Mouse (Mus musculus): ENCODE data around the gene Esf1. TPM values are rescaled to one million over a fixed set of nuclear protein-coding genes. Genes with fewer than 3 reads are reported as not detected.
"Not testable (repeated sequence)": the region's sequence is repeated elsewhere in the genome, so short reads cannot be mapped to it uniquely, and the experiment has no call there.

Gene Esf1
- 10 to 100 TPM; 19.3 to 20.4 TPM for total RNA-seq (2021)

DNA sequence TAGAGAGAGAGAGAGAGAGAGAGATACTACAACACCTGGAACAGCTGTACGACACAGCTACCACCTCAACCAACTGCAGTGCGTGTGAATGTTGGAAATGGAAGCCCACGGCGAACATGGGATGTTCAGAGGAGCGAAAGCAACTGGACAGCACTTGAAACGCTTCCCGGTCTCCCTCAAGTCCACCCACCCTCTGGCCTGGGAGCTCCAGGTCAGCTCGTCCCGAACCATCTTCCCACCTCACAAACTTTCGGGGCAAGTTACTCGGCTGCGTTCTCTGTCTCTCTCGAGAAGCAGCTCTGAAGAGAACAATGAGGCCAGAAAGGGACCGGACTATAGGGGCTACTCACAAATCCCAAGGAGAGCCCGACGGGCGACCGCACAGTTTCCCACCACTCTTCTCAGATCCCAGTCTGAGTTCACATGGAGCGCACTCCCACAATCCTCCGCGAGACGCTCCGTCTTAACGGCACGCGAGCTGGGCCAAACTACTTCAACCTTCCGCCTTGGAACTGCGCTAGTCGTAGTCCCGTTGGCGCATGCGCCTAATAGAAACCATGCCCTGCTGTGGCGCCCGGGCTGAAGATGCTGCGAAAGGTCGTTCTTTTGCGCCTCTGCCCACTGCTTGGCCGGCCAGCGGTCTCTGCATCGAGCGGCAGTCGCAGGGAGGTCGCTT is at the start of gene Esf1, which contains the start of gene Ndufaf5:
Gene Esf1, minus strand, starts transcription at position 438 of the 676 bp plus-strand sequence.
Gene Ndufaf5, plus strand, starts transcription at position 523 of the 676 bp plus-strand sequence.
- peak; percentile 95 for DNase-seq (ENCODE audit: extremely low spot score in 1 of 2, low spot score in 2 of 2)
- intact Hi-C loops (cut with DNase I) = no loop called here

DNA sequence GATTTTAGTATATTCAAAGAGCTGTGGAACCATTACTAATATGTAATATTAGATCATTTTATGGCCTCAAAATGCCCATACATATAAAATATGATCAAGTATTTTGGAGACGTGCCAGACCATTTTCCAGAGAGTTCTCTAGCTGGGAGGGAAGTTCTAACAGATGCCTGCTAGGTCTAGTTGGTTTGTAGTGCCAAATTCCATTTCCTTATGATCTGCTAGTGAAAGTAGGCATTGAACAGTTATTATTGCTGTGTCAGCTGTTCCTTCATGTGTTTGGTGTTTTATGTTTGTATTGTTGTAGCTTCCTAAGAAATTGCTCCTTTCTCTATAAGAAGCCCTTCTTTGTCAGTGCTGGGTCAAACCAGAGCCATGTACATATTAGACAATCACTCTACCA is 45.6 kb upstream of the Esf1 start:
- intact Hi-C loops (cut with DNase I) = no loop called here
- no peak for DNase-seq (ENCODE audit: extremely low spot score in 1 of 2, low spot score in 2 of 2)

DNA sequence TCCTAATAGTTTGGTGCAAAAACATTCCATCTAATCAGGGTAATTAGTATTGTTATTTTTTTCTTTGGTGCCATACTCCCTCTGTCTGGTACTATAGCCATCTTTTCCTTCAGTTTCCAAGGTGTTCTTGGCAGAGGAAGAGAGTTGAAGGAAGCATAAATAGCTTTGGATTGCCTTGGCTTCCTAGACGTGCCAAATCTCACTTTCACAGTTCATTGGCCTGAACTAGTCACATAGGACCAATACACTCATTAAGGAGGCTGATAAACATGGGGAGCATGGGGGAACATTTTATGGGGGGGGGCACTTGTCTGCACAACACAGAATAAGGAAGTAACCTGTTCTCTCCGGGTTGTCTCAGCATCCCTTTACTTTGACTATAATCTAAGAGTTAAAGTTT is 45.1 kb upstream of the Esf1 start:
- no peak for DNase-seq (ENCODE audit: extremely low spot score in 1 of 2, low spot score in 2 of 2)
- intact Hi-C loops (cut with DNase I) = no loop called here

DNA sequence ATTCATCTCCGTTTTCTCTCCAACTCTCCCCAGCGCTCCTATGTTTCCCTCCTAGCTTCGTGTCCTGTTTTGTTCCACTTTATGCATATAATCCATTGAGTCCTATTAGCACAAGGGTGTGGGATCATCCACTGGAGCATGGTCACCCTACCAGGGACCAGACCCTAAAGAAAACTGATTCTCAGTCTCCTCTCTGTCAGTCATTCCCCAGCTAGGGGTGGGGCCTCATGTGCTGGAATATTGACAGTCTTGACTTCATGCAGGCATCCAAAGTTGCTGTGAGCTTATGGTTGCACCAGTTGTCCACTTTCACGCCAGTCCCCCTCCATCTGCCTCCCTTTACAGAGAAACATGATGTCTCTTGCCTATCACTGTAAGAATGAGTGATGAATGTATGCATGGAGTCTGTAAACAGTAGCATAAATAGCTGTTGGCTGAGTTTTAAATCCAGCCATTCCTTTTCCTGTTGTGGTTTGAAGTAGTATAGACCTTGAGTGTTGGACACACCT is 44.2 kb upstream of the Esf1 start:
- intact Hi-C loops (cut with DNase I) = no loop called here

DNA sequence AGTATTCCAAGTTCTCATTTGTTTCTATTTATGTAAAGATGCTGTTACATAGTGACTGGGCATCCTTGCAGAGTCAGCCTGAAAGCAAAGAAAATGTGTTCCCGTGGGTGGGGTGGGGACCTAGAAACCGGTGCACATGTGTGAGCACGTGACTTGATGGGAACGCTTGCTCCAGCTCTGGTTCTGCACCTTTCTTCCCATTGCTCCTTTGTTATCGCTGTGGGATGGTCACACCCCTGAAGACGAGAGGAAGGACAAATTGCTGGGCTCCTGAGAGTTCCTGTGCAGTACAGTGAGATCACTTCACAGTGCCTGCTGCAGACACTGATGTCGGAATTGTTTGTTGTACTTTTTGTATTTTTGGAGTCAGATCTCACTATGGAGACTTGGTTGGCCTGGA is 33.4 kb upstream of the Esf1 start:
- intact Hi-C loops (cut with DNase I) = loop anchor here (2.0 kb wide), 1 partner anchor 223 kb away; no protein-coding TSS in a partner anchor

More for the DNA sequence above, 44.2 kb upstream of the Esf1 start:
- DNase-seq (ENCODE audit: extremely low spot score in 1 of 2, low spot score in 2 of 2) = no peak

DNA sequence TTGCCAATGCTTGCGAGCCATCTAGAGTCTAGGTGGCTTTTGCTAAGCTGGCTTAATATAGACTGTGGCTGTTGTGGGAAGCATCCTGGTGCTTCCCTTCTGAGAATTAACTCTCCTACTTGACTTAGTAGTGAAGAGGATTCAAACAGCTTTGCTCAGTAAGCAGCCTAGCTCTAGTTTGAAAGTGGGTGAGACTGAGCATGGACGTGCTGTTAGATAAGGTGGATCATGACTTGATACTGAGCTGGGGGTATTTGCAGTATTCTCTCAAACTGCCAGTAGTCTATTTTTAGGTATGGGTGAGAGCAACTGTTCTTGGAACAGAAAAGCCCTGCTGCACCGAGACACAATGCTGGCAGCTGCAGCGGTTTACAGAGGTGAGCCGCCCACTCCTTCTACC is 32.2 kb upstream of the Esf1 start:
- intact Hi-C loops (cut with DNase I) = loop anchor here (2.0 kb wide), 1 partner anchor 224 kb away; no protein-coding TSS in a partner anchor
- DNase-seq (ENCODE audit: extremely low spot score in 1 of 2, low spot score in 2 of 2) = no peak

More for the DNA sequence above, 33.4 kb upstream of the Esf1 start:
- no peak for DNase-seq (ENCODE audit: extremely low spot score in 1 of 2, low spot score in 2 of 2)

DNA sequence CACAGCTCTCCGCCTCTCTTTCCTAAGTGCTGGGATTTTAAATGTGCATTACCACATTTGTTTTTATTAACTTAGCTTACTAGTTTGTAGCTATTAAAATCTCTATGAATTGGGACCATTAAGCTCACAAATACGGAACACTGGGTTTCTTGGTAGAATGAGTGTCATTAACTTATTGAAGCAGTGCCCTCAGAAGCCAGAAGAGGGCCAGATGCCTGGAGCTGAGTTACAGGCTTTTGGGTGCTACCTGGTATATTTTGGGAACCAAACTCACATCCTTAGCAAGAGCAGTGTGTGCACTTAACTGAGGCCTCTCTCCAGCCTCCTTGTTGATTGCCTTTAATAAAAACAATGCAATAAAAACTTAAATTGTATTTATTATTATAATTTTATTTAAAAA is 30.3 kb upstream of the Esf1 start:
- intact Hi-C loops (cut with DNase I) = no loop called here
- DNase-seq (ENCODE audit: extremely low spot score in 1 of 2, low spot score in 2 of 2) = no peak

DNA sequence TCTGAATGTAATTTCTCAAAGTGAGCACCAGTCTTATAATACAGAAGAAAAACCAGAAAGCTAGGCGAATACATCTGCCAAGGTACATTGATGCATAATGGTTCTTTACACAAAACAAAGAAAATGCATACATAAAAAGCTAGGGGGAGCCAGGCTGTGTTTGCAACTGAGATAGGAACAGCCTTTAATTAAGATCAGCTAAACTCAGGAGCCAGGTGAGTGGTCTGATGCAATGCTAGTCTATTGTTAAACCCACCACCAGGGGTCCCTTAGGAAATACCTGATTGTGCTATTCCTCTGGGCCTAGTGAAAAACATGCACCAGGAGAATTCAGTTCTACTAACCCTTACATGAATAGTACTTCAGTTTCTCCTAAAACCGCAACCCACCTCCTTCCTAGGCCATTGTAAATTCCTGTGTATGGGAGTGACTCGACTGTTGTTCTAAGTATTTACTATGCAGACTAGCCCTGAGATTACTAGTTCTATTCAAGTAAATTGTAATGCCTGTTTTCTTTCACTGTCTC is 15.4 kb upstream of the Esf1 start:
- intact Hi-C loops (cut with DNase I) = not testable (repeated sequence)

DNA sequence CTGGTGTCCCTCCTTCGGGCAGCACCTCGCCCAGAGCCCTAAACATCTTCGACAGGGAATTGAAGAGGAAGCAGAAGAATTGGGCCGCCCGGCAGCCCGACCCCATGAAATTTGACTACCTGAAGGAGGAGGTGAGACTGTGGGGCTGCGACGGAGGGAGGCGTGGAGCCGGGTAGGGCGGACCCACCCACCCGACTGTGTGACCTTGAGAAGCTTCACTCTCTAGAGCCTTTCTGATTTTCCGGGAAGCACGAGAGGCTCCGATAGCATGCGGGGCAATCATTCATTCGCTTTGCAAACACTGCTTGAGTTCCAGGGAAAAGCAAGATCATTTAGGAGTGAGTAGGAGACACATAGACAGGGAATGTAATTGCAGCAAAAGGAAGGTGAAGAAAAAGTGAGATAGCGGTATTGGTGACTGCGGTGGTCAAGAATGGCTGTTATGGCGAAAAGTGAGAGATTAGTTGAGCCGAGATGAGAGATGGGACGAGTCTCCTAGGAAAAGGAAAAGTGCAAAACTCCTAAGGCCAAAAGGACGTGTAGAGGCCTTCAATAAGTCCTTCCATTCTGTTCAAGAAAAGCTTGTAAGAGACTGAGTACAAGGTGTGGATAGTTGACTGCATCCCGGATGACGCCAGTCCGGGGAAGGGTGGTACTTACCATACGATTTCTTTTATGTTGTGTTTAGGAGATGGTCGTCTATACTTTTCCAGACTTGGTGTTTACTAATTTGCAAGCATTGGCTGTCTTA is 614 bp upstream of the Esf1 start:
- intact Hi-C loops (cut with DNase I) = no loop called here
- DNase-seq (ENCODE audit: extremely low spot score in 1 of 2, low spot score in 2 of 2) = no peak

More for the DNA sequence above, 15.4 kb upstream of the Esf1 start:
- DNase-seq (ENCODE audit: extremely low spot score in 1 of 2, low spot score in 2 of 2) = not testable (repeated sequence)

DNA sequence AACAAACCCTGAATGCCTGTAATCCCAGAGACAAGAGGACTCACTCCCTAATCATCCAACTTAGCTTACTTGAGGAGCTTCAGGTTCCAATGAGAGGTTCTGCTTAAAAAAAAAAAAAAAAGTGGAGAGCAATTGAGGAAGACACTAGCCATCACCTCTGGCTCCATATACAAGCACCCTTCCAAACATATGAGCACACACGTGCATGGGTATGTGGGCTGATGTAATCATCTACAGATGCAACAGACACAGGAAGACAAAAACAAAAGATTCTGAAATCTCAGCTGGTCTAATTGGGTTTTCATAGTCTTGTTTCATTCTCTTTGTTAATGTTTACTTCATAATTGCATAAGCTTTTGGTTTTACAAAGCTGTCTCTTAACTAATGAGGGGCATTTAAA is 1.3 kb downstream of the Esf1 start:
- no peak for DNase-seq (ENCODE audit: extremely low spot score in 1 of 2, low spot score in 2 of 2)
- intact Hi-C loops (cut with DNase I) = no loop called here

DNA sequence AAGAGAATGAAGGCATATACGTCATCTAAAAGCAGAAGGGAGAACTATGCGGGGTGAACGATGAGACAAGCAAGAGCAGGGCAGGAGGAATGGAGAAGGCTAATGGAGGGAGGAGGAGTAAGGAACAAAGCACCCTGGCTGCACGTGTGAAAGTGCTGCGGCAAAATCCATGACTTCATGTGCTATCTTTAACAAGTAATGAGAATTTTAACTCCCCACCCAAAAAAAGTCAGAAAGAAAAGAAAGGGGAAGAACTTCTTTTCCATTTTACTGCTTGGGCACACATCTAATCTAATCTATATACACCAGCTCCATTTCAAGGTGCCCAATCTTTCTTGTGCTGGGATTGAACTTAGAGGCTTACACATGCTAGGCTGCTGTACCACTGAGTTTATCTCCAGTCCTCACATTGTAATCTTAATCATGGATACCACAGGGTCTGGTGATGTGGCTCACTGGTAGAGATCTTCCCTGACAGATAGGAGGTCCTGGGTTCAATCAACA is 7.0 kb downstream of the Esf1 start:
- intact Hi-C loops (cut with DNase I) = no loop called here
- no peak for DNase-seq (ENCODE audit: extremely low spot score in 1 of 2, low spot score in 2 of 2)

DNA sequence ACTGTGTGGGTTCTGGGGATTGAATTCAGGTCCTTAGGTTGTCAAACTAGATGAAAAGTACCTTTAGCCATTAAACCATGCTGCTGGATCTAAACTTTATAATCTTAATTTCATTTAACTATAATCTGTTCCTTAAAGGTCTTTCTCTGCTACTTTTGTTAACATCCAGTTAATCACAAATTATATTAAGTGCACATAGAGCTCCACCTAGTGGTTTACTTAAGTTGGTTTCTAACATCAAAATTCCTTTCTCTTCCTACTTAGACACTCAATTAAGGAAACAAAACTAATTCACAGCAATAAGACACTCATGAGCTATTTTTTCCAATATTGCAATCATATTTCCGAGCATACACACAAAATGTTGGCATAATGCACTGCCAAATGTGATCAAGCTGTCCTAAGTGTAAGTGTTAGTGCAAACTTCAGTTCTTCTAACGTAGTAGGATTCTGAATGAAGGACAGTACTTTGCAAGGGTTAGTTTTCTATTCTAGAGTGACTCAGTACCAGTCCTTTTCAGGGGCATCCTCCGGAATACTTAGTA is 11.1 kb downstream of the Esf1 start:
- intact Hi-C loops (cut with DNase I) = loop anchor here (5.0 to 10.0 kb wide), 2 partner anchors 567 to 734 kb away; no protein-coding TSS in a partner anchor
- DNase-seq (ENCODE audit: extremely low spot score in 1 of 2, low spot score in 2 of 2) = peak in 1 of 2 experiments; percentile 17

DNA sequence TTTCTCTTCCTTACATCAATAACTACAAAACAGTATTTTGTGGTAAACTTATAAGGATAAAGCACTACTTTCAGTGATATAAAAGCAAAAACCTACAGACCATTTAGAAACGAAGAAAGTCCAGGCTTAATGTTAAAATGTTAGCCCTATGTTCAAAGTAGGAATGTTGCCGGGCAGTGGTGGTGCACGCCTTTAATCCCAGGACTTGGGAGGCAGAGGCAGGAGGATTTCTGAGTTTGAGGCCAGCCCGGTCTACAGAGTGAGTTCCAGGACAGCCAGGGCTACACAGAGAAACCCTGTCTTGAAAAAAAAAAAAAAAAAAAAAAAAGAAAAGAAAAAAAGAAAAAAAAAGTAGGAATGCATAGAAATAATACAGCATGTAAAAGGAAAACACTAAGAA is 18.6 kb downstream of the Esf1 start, which contains the start of gene Gm17374:
Gene Gm17374, plus strand, starts transcription at position 301 of the 400 bp plus-strand sequence.
- DNase-seq (ENCODE audit: extremely low spot score in 1 of 2, low spot score in 2 of 2) = not testable (repeated sequence)
- intact Hi-C loops (cut with DNase I) = loop anchor here (10.0 kb wide), 1 partner anchor 727 kb away; no protein-coding TSS in a partner anchor

DNA sequence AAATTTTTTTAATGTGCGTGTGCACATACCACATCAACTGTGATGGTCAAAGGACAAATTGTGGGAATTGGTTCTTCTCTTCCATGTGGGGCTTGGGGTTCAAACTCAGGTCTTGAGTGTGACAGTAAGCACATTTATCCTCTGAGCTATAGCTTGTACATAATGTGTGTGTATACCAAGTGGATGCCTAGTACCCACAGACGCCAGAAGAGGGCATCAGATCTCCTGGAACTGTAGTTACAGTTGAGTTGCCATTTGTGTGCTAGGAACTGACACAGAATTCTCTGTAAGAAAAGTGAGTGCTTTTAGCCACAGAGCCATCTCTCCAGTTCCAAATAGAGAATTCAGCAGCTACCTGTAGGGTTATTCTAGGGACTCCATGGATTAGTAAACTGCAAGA is 44.8 kb downstream of the Esf1 start:
- DNase-seq (ENCODE audit: extremely low spot score in 1 of 2, low spot score in 2 of 2) = no peak
- intact Hi-C loops (cut with DNase I) = no loop called here

DNA sequence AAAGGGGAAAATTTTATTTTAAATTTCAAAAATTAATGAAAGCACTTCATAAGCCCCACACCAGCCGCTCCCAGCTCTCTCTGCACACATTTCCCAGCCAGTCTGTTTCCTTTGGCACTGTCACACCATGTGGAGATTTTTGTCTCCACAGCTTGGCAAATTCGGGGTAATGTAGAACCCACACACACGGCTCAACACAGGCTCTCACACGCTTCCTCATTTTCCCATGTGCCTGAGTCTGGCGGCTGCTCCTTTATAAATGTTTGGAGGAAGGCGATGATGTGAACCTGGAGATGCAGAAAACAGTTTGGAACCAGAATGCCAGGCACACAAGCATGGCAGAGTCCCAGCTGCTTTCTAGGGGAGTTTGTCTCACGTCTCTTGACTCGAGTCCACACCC is 56.5 kb downstream of the Esf1 start:
- DNase-seq (ENCODE audit: extremely low spot score in 1 of 2, low spot score in 2 of 2) = peak in 1 of 2 experiments; percentile 31
- intact Hi-C loops (cut with DNase I) = no loop called here

DNA sequence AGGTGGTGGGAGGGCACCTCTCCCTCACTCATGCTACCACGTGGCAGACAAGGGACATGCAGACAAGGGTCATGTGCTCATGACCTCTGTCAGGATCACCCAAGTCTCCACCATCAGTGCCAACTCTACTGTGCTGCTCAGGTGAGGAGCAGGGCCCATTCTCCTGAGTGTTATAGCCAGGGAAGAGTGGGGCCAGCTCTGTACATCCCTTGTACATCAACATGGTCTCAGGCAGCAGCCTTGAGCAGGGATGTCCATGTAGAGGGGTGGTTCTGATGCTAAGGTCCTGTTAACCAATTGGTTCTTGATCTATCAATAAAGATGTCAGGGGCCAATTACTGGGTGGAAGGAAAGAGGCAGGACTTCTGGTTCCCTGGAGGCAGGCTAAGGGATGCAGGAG is 61.4 kb downstream of the Esf1 start:
- intact Hi-C loops (cut with DNase I) = no loop called here
- DNase-seq (ENCODE audit: extremely low spot score in 1 of 2, low spot score in 2 of 2) = no peak

DNA sequence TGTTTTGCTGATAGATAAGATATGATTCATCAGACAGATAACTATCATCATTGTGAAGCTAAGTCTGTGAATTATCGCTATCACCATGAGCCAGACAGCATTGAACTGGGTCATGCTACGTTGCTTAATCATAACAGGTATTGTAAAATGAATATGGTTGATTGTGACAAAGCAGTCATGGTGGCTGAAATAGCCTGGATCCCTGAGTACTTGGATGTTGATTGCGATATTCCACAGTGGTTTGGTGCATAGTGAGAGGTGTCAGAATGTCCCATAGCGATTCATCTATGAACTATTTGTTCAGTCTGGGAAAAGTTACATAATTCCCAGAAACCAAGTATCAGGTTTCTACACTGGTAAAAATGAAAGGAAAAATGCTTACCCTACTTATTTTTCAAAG is 62.7 kb downstream of the Esf1 start:
- intact Hi-C loops (cut with DNase I) = no loop called here
- DNase-seq (ENCODE audit: extremely low spot score in 1 of 2, low spot score in 2 of 2) = no peak

DNA sequence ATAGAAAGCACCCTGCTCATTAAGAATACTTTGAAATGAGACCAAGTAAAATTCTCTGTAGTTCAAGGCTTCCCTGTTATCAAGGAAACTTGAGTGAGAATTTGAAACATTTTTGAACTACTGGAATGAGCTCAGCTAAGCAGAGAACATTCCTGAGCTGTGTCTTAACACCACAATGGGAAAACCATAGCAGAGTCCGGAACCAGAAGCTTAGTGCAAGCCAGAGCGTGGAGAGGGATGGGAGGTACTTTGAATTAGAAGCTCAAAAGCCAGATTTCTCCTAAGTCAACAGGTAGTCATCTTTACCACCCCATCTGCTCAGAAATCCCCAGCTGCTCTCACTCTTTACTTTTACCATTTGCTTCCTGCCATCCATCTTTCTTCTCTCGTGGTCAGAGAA is 65.4 kb downstream of the Esf1 start:
- intact Hi-C loops (cut with DNase I) = no loop called here
- DNase-seq (ENCODE audit: extremely low spot score in 1 of 2, low spot score in 2 of 2) = peak in 1 of 2 experiments; percentile 8
